Mouse (Mus musculus) MEL (cell line): ENCODE data around the gene Dgat2. TPM values are rescaled to one million over a fixed set of nuclear protein-coding genes. Genes with fewer than 3 reads are reported as not detected.

Experiments used
- DNase-seq: peaks from one replicate; pipeline ENCODE4 v3.0.0; 2011; ENCODE audit warnings: low read depth, low spot score
- H3K27ac ChIP-seq: 2 replicates; pipeline ENCODE4 v1.5.1; 2012; ENCODE audit warnings: low read depth, mild to moderate bottlenecking, control low read depth, low read length, moderate library complexity; ENCODE audit not compliant: control insufficient read depth
- H3K27me3 ChIP-seq, 2 experiments: fragments of 150-350 bp in 1 of 2; sonication (generic) in 1 of 2; 2 replicates each; pipeline ENCODE4 v1.6.1; 2012; ENCODE audit warnings: low read length in 2 of 2, mild to moderate bottlenecking in 2 of 2, improper control_type of control experiment in 1 of 2, moderate library complexity in 1 of 2; ENCODE audit not compliant: insufficient read depth in 2 of 2, control insufficient read depth in 1 of 2
- H3K36me3 ChIP-seq, 2 experiments: 2 replicates each; pipeline ENCODE4 v1.6.1; 2012 to 2014; ENCODE audit warnings: low read length in 2 of 2, improper control_type of control experiment in 1 of 2, inconsistent platforms in 1 of 2, mild to moderate bottlenecking in 1 of 2; ENCODE audit not compliant: insufficient read depth in 2 of 2, control insufficient read depth in 1 of 2
- H3K4me1 ChIP-seq, 2 experiments: fragments of 150-350 bp in 1 of 2; sonication (generic) in 1 of 2; 2 replicates each; pipeline ENCODE4 v1.6.1; 2012; ENCODE audit warnings: low read length in 2 of 2, improper control_type of control experiment in 1 of 2, mild to moderate bottlenecking in 1 of 2; ENCODE audit not compliant: insufficient read depth in 2 of 2, control insufficient read depth in 1 of 2
- H3K4me3 ChIP-seq, 2 experiments: fragments of 150-350 bp in 1 of 2; sonication (generic) in 1 of 2; 2 replicates each; pipeline ENCODE4 v1.5.1; 2012; ENCODE audit warnings: low read depth in 2 of 2, low read length in 2 of 2, mild to moderate bottlenecking in 2 of 2, moderate library complexity in 2 of 2, control low read depth in 1 of 2, improper control_type of control experiment in 1 of 2; ENCODE audit not compliant: control insufficient read depth in 1 of 2, insufficient read depth in 1 of 2
- H3K79me2 ChIP-seq: 2 replicates; pipeline ENCODE4 v1.6.1; 2012; ENCODE audit warnings: mild to moderate bottlenecking, low read length, moderate library complexity; ENCODE audit not compliant: control insufficient read depth, poor library complexity, insufficient read depth
- H3K9ac ChIP-seq: 2 replicates; pipeline ENCODE4 v1.6.1; 2012; ENCODE audit warnings: low read depth, mild to moderate bottlenecking, control low read depth, low read length, moderate library complexity; ENCODE audit not compliant: control insufficient read depth, poor library complexity, severe bottlenecking
- H3K9me3 ChIP-seq: fragments of 150-350 bp; sonication (generic); replicated peaks from 2 replicates; pipeline ENCODE4 v1.6.1; 2012; ENCODE audit warnings: mild to moderate bottlenecking, low read length, improper control_type of control experiment, moderate library complexity; ENCODE audit not compliant: insufficient read depth
- BHLHE40 ChIP-seq: IDR thresholded peaks from 2 replicates; pipeline ENCODE4 v1.6.1; 2012; ENCODE audit warnings: low read depth, mild to moderate bottlenecking, inconsistent platforms, low read length, improper control_type of control experiment, borderline replicate concordance
- CHD2 ChIP-seq: IDR thresholded peaks from 2 replicates; pipeline ENCODE4 v1.6.1; 2011; ENCODE audit warnings: low read length, improper control_type of control experiment
- CTCF ChIP-seq, 3 experiments: IDR thresholded peaks in 2 of 3; conservative IDR thresholded peaks in 1 of 3; 2 replicates each; pipeline ENCODE4 v1.5.1; 2011 to 2012; ENCODE audit warnings: low read length in 3 of 3, low read depth in 2 of 3, mild to moderate bottlenecking in 2 of 3, improper control_type of control experiment in 1 of 3, inconsistent platforms in 1 of 3, mixed read lengths in 1 of 3, moderate library complexity in 1 of 3; ENCODE audit not compliant: control insufficient read depth in 1 of 3, insufficient read depth in 1 of 3, poor library complexity in 1 of 3, severe bottlenecking in 1 of 3
- EP300 ChIP-seq, 2 experiments: IDR thresholded peaks; 2 replicates each; pipeline ENCODE4 v1.6.1; 2011; ENCODE audit warnings: improper control_type of control experiment in 2 of 2, low read length in 2 of 2, low read depth in 1 of 2, mild to moderate bottlenecking in 1 of 2
- ETS1 ChIP-seq: IDR thresholded peaks from 2 replicates; pipeline ENCODE4 v1.6.1; 2012; ENCODE audit warnings: low read depth, mild to moderate bottlenecking, inconsistent platforms, low read length, improper control_type of control experiment, moderate library complexity
- GABPA ChIP-seq: IDR thresholded peaks from 2 replicates; pipeline ENCODE4 v1.6.1; 2012; ENCODE audit warnings: low read depth, mild to moderate bottlenecking, inconsistent platforms, low read length, improper control_type of control experiment, moderate library complexity
- GATA1 ChIP-seq: IDR thresholded peaks from 2 replicates; pipeline ENCODE4 v1.6.1; 2011; ENCODE audit warnings: low read depth, low read length, improper control_type of control experiment
- HCFC1 ChIP-seq: IDR thresholded peaks from 2 replicates; pipeline ENCODE4 v1.6.1; 2012; ENCODE audit warnings: low read depth, mild to moderate bottlenecking, inconsistent platforms, low read length, improper control_type of control experiment, moderate library complexity
- KAT2A ChIP-seq: conservative IDR thresholded peaks from 2 replicates; pipeline ENCODE4 v1.6.1; 2012; ENCODE audit warnings: low read depth, low read length, improper control_type of control experiment, inconsistent platforms
- MAFK ChIP-seq: IDR thresholded peaks from 2 replicates; pipeline ENCODE4 v1.6.1; 2011; ENCODE audit warnings: low read depth, mild to moderate bottlenecking, low read length, improper control_type of control experiment, borderline replicate concordance
- MAX ChIP-seq: IDR thresholded peaks from 2 replicates; pipeline ENCODE4 v1.6.1; 2011; ENCODE audit warnings: low read length, improper control_type of control experiment
- MYB ChIP-seq: IDR thresholded peaks from 2 replicates; pipeline ENCODE4 v1.6.1; 2011; ENCODE audit warnings: mild to moderate bottlenecking, low read depth, low read length, improper control_type of control experiment
- NELFE ChIP-seq: IDR thresholded peaks from 2 replicates; pipeline ENCODE4 v1.6.1; 2011; ENCODE audit warnings: low read depth, low read length, improper control_type of control experiment
- NRF1 ChIP-seq: IDR thresholded peaks from 2 replicates; pipeline ENCODE4 v1.6.1; 2014; ENCODE audit warnings: low read depth, mild to moderate bottlenecking, inconsistent platforms, low read length, improper control_type of control experiment, moderate library complexity; ENCODE audit not compliant: poor library complexity, insufficient read depth, severe bottlenecking
- POLR2A ChIP-seq, 2 experiments: IDR thresholded peaks; 2 replicates each; pipeline ENCODE4 v1.6.1; 2011 to 2012; ENCODE audit warnings: low read length in 2 of 2, mild to moderate bottlenecking in 2 of 2, control low read depth in 1 of 2, improper control_type of control experiment in 1 of 2, low read depth in 1 of 2, moderate library complexity in 1 of 2; ENCODE audit not compliant: control insufficient read depth in 1 of 2, insufficient read depth in 1 of 2, poor library complexity in 1 of 2
- POLR2AphosphoS2 ChIP-seq: IDR thresholded peaks from 2 replicates; pipeline ENCODE4 v1.6.1; 2011; ENCODE audit warnings: low read length, improper control_type of control experiment
- RAD21 ChIP-seq: IDR thresholded peaks from 2 replicates; pipeline ENCODE4 v1.6.1; 2011; ENCODE audit warnings: mild to moderate bottlenecking, low read depth, low read length, improper control_type of control experiment
- SIN3A ChIP-seq: IDR thresholded peaks from 2 replicates; pipeline ENCODE4 v1.6.1; 2012; ENCODE audit warnings: low read length, improper control_type of control experiment, inconsistent platforms
- TBP ChIP-seq: IDR thresholded peaks from 2 replicates; pipeline ENCODE4 v1.8.0; 2011; ENCODE audit warnings: low read depth, low read length, improper control_type of control experiment
- UBTF ChIP-seq: IDR thresholded peaks from 2 replicates; pipeline ENCODE4 v1.6.1; 2012; ENCODE audit warnings: low read depth, mild to moderate bottlenecking, inconsistent platforms, low read length, improper control_type of control experiment, moderate library complexity, borderline replicate concordance; ENCODE audit not compliant: insufficient read depth
- USF2 ChIP-seq, 2 experiments: IDR thresholded peaks; 2 replicates each; pipeline ENCODE4 v1.6.1; 2011 to 2012; ENCODE audit warnings: improper control_type of control experiment in 2 of 2, low read length in 2 of 2, borderline replicate concordance in 1 of 2, inconsistent platforms in 1 of 2, low read depth in 1 of 2, mild to moderate bottlenecking in 1 of 2; ENCODE audit not compliant: insufficient read depth in 1 of 2
- ZC3H11A ChIP-seq: IDR thresholded peaks from 2 replicates; pipeline ENCODE4 v1.6.1; 2012; ENCODE audit warnings: low read depth, mild to moderate bottlenecking, inconsistent platforms, low read length, improper control_type of control experiment
- ZKSCAN1 ChIP-seq: IDR thresholded peaks from 2 replicates; pipeline ENCODE4 v1.6.1; 2012; ENCODE audit warnings: low read depth, mild to moderate bottlenecking, inconsistent platforms, low read length, improper control_type of control experiment, moderate library complexity
- ZNF384 ChIP-seq: IDR thresholded peaks from 2 replicates; pipeline ENCODE4 v1.6.1; 2012; ENCODE audit warnings: low read depth, mild to moderate bottlenecking, inconsistent platforms, low read length, improper control_type of control experiment
- polyA plus RNA-seq, 2 experiments: library from polyadenylated mRNA; stranded (reverse) in 1 of 2; unstranded in 1 of 2; fragments of >175 nt in 1 of 2; fragments of >200 nt in 1 of 2; gene quantifications; 2 replicates each; pipeline versions ENCODE4 v1.2.1 to v1.2.4; 2012; ENCODE audit warnings: low replicate concordance in 2 of 2, low read depth in 1 of 2; ENCODE audit not compliant: insufficient read length in 2 of 2, insufficient read depth in 1 of 2, missing spikeins in 1 of 2
- total RNA-seq: library from RNA; depleted of rRNA; stranded (reverse); fragments of 300-350 nt; gene quantifications from 2 replicates; pipeline ENCODE4 v1.2.3, GENCODE M21; 2012

The Dgat2 gene
- total and polyA plus RNA-seq, 3 experiments: 4.1 to 7.7 TPM; not detected in 1

- peaks cover 14% of the 10 kb centered on the region; the same call in 1 of the 2 replicates for H3K79me2 ChIP-seq
- TF ChIP-seq ETS1 (no peak), MAX (no peak), RAD21 (no peak), MAFK (no peak), ZKSCAN1 (no peak), NRF1 (no peak), ZNF384 (no peak), CHD2 (no peak), BHLHE40 (no peak), CTCF (IDR thresholded peaks at IDR 0.05 in 2 of 3, conservative IDR thresholded peaks at IDR 0.05 in 1 of 3; ENCODE audit: control insufficient read depth in 1 of 3, insufficient read depth in 1 of 3, low read depth in 2 of 3, low read length in 3 of 3, poor library complexity in 1 of 3, severe bottlenecking in 1 of 3) (no peak), SIN3A (no peak), GATA1 (no peak), KAT2A (no peak), NELFE (no peak), HCFC1 (no peak), UBTF (no peak), POLR2AphosphoS2 (no peak), EP300 (IDR thresholded peaks at IDR 0.05; ENCODE audit: low read depth in 1 of 2, low read length in 2 of 2) (no peak), TBP (no peak), ZC3H11A (no peak)
- H3K36me3 ChIP-seq: peaks cover 0 to 3% of the 10 kb centered on the region in 2 experiments; a peak in 1 of 4 replicates
- no peak for DNase-seq
- H3K27me3 ChIP-seq: no peaks in the 10 kb centered on the region
- no peaks in the 10 kb centered on the region for H3K9me3 ChIP-seq
- H3K9ac ChIP-seq: no peak overlapping the region
- H3K4me1 ChIP-seq: peaks cover 0 to 2% of the 10 kb centered on the region in 2 experiments; a peak in 1 of 4 replicates
- H3K27ac ChIP-seq: no peak overlapping the region
- no peak overlapping the region for H3K4me3 ChIP-seq
Observed at GRCm38 (mm10) chr7:99133811-99134402, 48.6 kb downstream of the Dgat2 start.

GRCm38 (mm10) chr7:99132597-99132996, 49.9 kb downstream of the Dgat2 start:
- Histone ChIP-seq H3K9me3 (no peaks in the 10 kb centered on the region), H3K36me3 (no peaks in the 10 kb centered on the region; a peak in 1 of 4 replicates), H3K4me3 (no peak overlapping the region), H3K79me2 (peaks cover 5% of the 10 kb centered on the region; the same call in 1 of the 2 replicates), H3K27ac (no peak overlapping the region), H3K27me3 (no peaks in the 10 kb centered on the region), H3K9ac (no peak overlapping the region), H3K4me1 (no peaks in the 10 kb centered on the region)
- DNase-seq: no peak
- TF ChIP-seq POLR2A (IDR thresholded peaks at IDR 0.05; ENCODE audit: control insufficient read depth in 1 of 2, insufficient read depth in 1 of 2, low read depth in 1 of 2, low read length in 2 of 2, poor library complexity in 1 of 2) (no peak), EP300 (IDR thresholded peaks at IDR 0.05; ENCODE audit: low read depth in 1 of 2, low read length in 2 of 2) (no peak), ETS1 (no peak), MYB (no peak), GABPA (no peak), NRF1 (no peak), NELFE (no peak), USF2 (IDR thresholded peaks at IDR 0.05; ENCODE audit: borderline replicate concordance in 1 of 2, insufficient read depth in 1 of 2, low read depth in 1 of 2, low read length in 2 of 2) (no peak), HCFC1 (no peak)
